Mouse (Mus musculus): ENCODE results near the gene Zfp113. TPM values are rescaled to one million over a fixed set of nuclear protein-coding genes. Genes with fewer than 3 reads are reported as not detected.

Zfp113 gene
- polyA plus RNA-seq, 1 experiment from 2014 or later, result 38.9 TPM

DNA sequence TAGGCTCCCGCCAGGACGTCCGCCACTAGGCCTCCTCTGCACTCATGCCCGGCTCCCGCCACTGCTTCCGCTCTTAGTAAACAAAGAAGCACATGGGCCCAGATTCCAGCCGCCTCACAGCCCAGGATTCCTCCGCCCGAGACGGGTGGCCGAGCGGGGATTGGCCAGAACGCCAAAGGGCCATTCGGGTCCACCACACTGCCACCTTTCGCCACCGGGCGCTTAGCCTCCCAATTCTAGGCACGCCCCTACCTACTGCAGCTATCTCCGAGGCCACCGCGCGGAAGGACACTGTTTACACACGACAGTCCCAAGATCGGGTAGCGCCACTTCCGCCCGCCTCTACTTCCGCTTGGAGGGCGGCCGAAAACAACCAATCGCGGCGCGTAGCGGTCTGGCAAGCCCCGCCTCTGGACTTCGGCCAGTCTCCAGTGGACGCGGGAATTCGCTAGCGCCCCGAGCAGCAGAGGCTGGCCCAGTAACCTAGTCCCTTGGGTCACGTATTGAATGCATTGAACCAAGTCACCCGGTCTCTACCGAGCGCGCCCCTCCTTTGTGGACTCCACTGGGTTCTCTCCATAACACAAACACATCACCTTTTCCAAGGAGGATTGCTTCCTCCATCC lies 15.5 kb upstream of the Zfp113 start:
- peak overlapping the region; percentile 92 for H3K27ac ChIP-seq
- H3K27me3 ChIP-seq, result no peaks in the 10 kb centered on the region
- peaks cover 56% of the 10 kb centered on the region for H3K36me3 ChIP-seq
- peak overlapping the region; percentile 92 for H3K4me2 ChIP-seq
- H3K4me3 ChIP-seq, result peak overlapping the region; percentile 73
- H3K9me3 ChIP-seq, result no peaks in the 10 kb centered on the region
- peak; percentile 91 for ATAC-seq (ENCODE audit: low FRiP score)
- H3K4me1 ChIP-seq (replicated peaks), result peaks cover 51% of the 10 kb centered on the region
- peak overlapping the region; percentile 76 for H3K9ac ChIP-seq
- under 1% methylated on average over 47 of the region's 47 CpGs for WGBS

DNA sequence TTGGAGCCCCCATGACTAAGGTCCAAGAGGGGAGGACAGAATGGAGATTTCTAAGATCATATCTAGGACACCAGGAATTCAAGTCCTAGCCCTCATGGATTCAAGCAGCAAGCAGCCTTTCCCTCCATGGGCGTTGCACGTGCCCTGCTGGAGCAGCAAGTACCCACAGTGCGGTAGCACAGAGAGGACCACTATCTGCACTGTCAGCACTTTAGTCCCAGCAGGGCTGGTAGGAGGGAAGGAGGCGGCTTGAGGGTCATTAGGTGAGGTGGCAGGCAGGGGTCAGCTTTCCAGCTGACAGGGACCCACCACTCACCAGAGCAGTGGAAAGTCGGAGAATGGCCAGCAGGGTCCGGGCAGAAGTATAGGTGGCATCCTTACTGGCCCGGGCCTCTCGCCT lies 10.1 kb upstream of the Zfp113 start:
- H3K4me3 ChIP-seq, result no peak overlapping the region
- H3K4me2 ChIP-seq, result no peak overlapping the region
- peak overlapping the region; percentile 2; the same call in 1 of the 2 replicates for H3K9ac ChIP-seq
- peaks cover 71% of the 10 kb centered on the region for H3K36me3 ChIP-seq
- ATAC-seq (ENCODE audit: low FRiP score), result no peak
- no peaks in the 10 kb centered on the region for H3K9me3 ChIP-seq
- 82% methylated on average over 8 of the region's 8 CpGs for WGBS
- peaks cover 41% of the 10 kb centered on the region for H3K4me1 ChIP-seq (replicated peaks)
- no peaks in the 10 kb centered on the region for H3K27me3 ChIP-seq
- no peak overlapping the region for H3K27ac ChIP-seq

DNA sequence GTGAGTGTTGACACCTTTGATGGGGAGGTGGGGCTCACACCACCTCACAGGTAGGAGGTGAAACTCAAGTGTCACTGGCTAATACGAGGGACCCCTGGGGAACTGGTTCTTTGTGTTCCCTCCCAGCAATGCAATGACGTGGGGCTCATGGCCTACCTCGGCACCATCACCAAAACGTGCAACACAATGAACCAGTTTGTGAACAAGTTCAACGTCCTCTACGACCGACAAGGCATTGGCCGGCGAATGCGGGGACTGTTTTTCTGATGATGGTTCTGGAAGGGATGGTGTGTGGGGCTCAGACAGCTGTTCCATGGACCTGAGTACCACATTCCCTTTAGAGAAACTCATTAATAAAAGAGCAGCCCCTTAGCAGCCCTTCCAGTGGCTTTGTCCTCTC lies 8.1 kb upstream of the Zfp113 start:
- Histone ChIP-seq H3K4me2 (no peak overlapping the region), H3K9ac (no peak overlapping the region), H3K36me3 (peaks cover 63% of the 10 kb centered on the region), H3K9me3 (no peaks in the 10 kb centered on the region), H3K27ac (no peak overlapping the region), H3K27me3 (no peaks in the 10 kb centered on the region), H3K4me1 (replicated peaks) (peaks cover 31% of the 10 kb centered on the region), H3K4me3 (no peak overlapping the region)
- ATAC-seq (ENCODE audit: low FRiP score), result no peak
- 70% methylated on average over 10 of the region's 10 CpGs for WGBS

DNA sequence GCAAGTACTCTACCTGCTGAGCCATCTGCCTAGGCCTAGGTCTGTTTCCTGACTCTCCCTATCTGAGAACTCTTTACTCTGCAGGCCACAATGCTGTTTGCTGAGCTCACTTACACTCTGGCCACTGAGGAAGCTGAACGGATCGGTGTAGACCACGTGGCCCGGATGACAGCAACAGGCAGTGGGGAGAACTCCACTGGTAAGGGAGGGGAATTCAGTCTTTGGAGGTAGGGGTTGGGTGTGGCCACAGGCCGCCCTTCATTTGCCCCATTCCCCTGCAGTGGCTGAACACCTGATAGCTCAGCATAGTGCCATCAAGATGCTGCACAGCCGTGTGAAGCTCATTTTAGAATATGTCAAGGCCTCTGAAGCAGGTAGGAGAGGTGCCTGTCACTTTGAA lies 7.5 kb upstream of the Zfp113 start:
- Histone ChIP-seq H3K36me3 (peaks cover 58% of the 10 kb centered on the region), H3K4me1 (replicated peaks) (peaks cover 31% of the 10 kb centered on the region), H3K4me2 (no peak overlapping the region), H3K27me3 (no peaks in the 10 kb centered on the region), H3K9ac (no peak overlapping the region), H3K4me3 (no peak overlapping the region), H3K27ac (no peak overlapping the region), H3K9me3 (no peaks in the 10 kb centered on the region)
- no peak for ATAC-seq (ENCODE audit: low FRiP score)
- WGBS, result 84% methylated on average over 6 of the region's 6 CpGs

DNA sequence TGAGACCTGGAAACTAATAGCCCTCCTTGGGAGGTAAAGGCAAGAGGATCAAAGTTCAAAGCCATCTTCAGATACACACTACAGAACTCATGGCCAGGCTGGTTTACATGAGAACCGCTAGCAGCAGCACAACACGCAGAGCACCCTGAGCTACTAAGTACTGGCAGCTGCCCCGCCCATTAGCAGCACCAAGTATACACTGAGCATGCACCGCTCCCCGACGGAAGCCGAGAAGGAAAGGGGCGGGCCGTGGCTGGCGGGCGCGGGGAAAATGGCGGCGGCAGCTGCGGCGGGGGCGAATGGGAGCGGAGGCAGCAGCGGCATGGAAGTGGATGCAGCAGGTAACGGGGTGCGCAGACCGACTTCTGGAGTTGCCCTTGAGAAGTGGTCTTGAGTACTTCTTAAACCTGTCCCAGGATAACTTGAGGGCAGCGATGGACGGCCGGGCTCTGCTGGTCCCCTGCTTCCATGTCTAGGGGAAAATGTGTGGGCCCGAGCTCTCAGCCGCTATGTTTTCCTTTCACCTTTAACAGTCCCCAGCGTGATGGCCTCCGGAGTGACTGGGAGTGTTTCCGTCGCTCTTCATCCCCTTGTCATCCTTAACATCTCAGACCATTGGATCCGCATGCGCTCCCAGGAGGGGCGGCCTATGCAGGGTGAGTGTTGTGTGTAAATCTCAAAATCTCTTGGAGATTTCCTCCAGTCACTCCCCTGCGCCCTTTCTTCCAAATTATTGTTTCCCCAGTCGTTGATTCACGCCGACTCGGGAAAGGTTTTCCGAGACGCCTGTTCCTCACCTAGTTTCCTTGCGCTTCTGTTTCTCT lies 5.5 kb upstream of the Zfp113 start, which contains the start of gene Cops6:
TSS of gene Cops6 (plus strand) at position 230 of the 824 bp plus-strand sequence.
- H3K9ac ChIP-seq, result peak within 1 kb of the TSS; percentile 91
- peaks cover 38% of the 10 kb centered on the region for H3K36me3 ChIP-seq
- H3K4me1 ChIP-seq (replicated peaks), result peaks cover 23% of the 10 kb centered on the region
- H3K27ac ChIP-seq, result peak within 1 kb of the TSS; percentile 85
- no peaks in the 10 kb centered on the region for H3K27me3 ChIP-seq
- under 1% methylated on average over 42 of the region's 42 CpGs for WGBS
- H3K4me2 ChIP-seq, result peak within 1 kb of the TSS; percentile 85
- no peaks in the 10 kb centered on the region for H3K9me3 ChIP-seq
- ATAC-seq (ENCODE audit: low FRiP score), result peak; percentile 95
- H3K4me3 ChIP-seq, result peak within 1 kb of the TSS; percentile 82

DNA sequence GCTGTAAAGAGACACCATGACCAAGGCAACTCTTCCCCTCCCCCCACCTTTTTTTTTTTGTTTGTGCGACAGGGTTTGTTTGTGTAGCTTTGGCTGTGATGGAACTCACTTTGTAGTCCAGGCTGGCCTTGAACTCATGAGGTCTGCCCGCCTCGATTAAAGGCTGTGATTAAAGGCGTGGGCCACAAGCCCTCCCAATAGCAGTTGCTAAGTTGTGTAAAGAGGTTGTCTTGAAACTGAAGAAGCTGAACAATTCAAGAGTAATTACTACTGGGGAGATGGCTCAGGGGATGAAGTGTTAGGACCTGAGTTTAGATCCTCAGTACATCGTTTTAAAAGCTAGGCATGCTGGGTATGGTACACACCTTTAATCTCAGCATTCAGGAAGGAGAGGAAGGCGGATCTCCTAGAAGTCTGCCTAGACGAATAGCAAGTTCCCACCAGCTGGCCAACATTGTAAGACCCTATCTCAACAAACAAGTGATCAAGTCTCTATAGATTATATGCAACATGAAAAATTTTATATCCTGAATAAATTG lies 4.7 kb upstream of the Zfp113 start:
- H3K9ac ChIP-seq, result peak overlapping the region; percentile 65
- ATAC-seq (ENCODE audit: low FRiP score), result no peak; the same call in 1 of the 2 replicates
- H3K4me2 ChIP-seq, result peak overlapping the region; percentile 85
- peaks cover 23% of the 10 kb centered on the region for H3K4me1 ChIP-seq (replicated peaks)
- peak overlapping the region; percentile 82 for H3K4me3 ChIP-seq
- no peaks in the 10 kb centered on the region for H3K9me3 ChIP-seq
- peak overlapping the region; percentile 85 for H3K27ac ChIP-seq
- H3K27me3 ChIP-seq, result no peaks in the 10 kb centered on the region
- WGBS, result 68% methylated on average over 7 of the region's 7 CpGs
- H3K36me3 ChIP-seq, result peaks cover 31% of the 10 kb centered on the region

DNA sequence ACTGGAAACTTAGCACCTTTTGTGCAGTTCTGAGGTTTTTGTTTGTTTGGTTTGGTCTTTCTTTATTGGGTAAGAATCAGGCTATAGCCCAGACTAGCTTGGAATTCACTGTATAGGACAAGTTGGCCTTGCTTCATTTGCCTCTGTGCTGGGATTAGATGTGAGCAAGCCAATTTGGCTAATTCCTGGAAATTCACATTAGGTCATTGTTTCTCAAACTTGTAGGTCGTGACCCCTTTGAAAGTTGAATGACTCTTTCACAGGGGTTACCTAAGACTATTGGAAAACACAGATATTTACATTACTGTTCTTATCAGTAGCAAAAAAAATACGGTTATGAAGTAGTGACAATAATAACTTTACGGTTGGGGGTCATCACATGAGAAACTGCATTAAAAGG lies 1.2 kb downstream of the Zfp113 start:
- peak overlapping the region; percentile 75 for H3K4me2 ChIP-seq
- H3K9ac ChIP-seq, result peak overlapping the region; percentile 97
- peak overlapping the region; percentile 99; the same call in 1 of the 2 replicates for H3K27ac ChIP-seq
- no peak for ATAC-seq (ENCODE audit: low FRiP score)
- WGBS, result 94% methylated on average over 3 of the region's 3 CpGs
- H3K4me1 ChIP-seq (replicated peaks), result peaks cover 12% of the 10 kb centered on the region
- H3K36me3 ChIP-seq, result peaks cover 28% of the 10 kb centered on the region
- H3K9me3 ChIP-seq, result no peaks in the 10 kb centered on the region
- H3K27me3 ChIP-seq, result no peaks in the 10 kb centered on the region
- H3K4me3 ChIP-seq, result peak overlapping the region; percentile 80

DNA sequence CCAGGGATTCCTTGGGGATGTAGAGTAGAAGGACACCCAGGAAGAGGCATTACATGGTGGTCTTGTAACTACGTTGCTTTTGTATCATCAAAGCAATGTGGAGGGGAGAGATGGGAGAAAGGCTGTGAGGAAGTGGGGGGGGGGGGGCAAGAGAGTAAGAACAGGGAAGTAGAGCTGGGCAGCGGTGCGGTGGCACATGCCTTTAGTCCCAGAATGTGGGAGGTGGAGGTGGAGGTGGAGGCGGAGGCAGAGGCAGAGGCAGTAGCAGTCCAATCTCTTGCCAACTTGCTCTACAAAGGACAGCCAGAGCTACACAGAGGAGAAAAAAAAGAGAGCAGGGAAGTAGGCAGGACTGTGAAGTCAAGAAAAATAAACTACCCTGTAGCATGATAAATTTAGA lies 17.0 kb downstream of the Zfp113 start:
- no peaks in the 10 kb centered on the region for H3K9me3 ChIP-seq
- H3K27ac ChIP-seq, result no peak overlapping the region
- no peak for ATAC-seq (ENCODE audit: low FRiP score)
- no peaks in the 10 kb centered on the region for H3K27me3 ChIP-seq
- WGBS, result 64% methylated on average over 4 of the region's 4 CpGs
- peaks cover 52% of the 10 kb centered on the region for H3K36me3 ChIP-seq
- no peaks in the 10 kb centered on the region for H3K4me1 ChIP-seq (replicated peaks)
- no peak overlapping the region for H3K4me3 ChIP-seq
- no peak overlapping the region for H3K4me2 ChIP-seq
- no peak overlapping the region for H3K9ac ChIP-seq

DNA sequence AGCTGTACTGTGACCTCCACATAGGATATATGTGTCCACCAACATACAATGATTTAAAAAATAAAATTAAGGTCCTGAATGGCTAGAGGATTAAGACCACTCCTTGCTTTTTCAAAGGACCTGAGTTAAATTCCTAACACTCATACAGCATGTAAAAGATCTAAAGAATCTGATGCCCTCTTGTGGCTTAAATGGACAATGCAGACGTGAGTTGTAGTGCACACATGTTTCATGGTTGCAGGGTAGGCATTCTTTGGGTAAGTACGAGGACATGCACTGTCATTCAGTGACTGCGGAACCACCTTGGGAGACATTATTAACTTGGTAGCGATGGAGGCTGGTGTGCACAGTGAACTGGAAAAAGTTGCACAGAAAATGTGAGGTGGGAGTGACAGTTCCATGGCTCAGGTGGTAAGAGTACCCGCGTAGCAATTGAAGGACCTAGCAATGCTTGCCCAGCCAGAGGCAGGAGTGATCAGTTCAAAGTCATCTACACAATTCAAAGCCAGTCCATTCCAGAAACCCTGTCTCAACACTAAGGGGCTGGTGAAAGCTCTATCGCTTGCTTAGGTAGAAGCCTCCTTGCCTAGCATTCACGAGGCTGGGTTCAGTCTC lies 17.5 kb downstream of the Zfp113 start:
- H3K4me3 ChIP-seq, result no peak overlapping the region
- no peak overlapping the region for H3K27ac ChIP-seq
- peaks cover 52% of the 10 kb centered on the region for H3K36me3 ChIP-seq
- H3K4me1 ChIP-seq (replicated peaks), result no peaks in the 10 kb centered on the region
- no peak overlapping the region for H3K4me2 ChIP-seq
- no peaks in the 10 kb centered on the region for H3K9me3 ChIP-seq
- WGBS, result 63% methylated on average over 8 of the region's 8 CpGs
- no peak overlapping the region for H3K9ac ChIP-seq
- ATAC-seq (ENCODE audit: low FRiP score), result 0 out of 2 replicates have a peak, but pooled peaks have one; percentile 13
- no peaks in the 10 kb centered on the region for H3K27me3 ChIP-seq

DNA sequence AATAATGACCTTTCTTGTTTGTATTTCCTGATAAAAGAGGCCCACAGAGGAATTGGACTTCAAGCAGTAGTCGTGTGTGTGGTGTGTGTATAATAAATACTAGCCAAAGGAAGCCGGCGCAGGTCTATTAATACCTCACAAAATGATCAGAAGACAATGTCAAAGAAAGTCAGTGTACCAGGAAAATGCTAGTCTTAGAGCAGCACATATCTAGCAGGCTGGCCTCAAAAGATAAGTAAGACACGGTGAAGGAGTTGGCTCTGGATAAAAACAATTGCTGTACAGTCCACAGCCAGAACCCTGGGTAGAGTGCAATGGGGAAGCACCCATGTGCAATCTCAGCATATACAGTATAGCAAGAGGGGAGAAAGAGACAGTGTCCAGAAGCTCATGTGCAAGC lies 18.3 kb downstream of the Zfp113 start:
- no peaks in the 10 kb centered on the region for H3K4me1 ChIP-seq (replicated peaks)
- no peaks in the 10 kb centered on the region for H3K9me3 ChIP-seq
- H3K4me3 ChIP-seq, result no peak overlapping the region
- H3K4me2 ChIP-seq, result no peak overlapping the region
- 93% methylated on average over 4 of the region's 4 CpGs for WGBS
- ATAC-seq (ENCODE audit: low FRiP score), result no peak
- H3K36me3 ChIP-seq, result peaks cover 54% of the 10 kb centered on the region
- H3K9ac ChIP-seq, result no peak overlapping the region
- no peaks in the 10 kb centered on the region for H3K27me3 ChIP-seq
- H3K27ac ChIP-seq, result no peak overlapping the region

DNA sequence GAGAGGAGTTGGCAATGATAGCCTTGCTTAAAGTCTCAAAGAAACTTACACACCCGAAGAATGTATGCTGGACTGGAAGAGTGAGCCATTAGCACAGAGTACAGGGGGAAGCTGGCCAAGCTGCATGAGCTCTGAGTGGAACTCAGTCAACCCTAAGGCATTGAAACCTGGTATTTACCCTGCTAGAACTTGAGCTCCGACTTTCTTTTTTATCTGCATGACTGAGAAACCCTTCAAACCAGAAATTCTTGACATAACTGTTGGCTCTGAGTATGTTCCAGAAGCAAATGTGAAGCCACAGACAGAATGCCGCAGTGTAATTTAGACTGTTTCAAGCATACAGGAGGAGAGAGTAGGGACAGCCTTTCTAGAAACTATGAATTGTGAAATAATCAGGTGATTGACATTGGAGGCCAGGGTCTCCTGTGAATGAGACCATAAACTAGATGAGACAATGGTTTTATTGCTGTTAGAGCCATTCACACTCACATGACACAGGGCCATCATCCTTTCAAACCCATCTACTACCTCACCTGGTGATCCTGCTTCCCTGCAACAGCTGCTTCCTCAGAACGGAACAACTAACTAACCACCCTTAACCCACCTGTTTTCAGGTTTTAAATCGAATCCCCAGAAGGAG lies 23.0 kb downstream of the Zfp113 start:
- Histone ChIP-seq H3K36me3 (peaks cover 83% of the 10 kb centered on the region), H3K9me3 (no peaks in the 10 kb centered on the region)
- WGBS, result 95% methylated on average over 5 of the region's 5 CpGs

DNA sequence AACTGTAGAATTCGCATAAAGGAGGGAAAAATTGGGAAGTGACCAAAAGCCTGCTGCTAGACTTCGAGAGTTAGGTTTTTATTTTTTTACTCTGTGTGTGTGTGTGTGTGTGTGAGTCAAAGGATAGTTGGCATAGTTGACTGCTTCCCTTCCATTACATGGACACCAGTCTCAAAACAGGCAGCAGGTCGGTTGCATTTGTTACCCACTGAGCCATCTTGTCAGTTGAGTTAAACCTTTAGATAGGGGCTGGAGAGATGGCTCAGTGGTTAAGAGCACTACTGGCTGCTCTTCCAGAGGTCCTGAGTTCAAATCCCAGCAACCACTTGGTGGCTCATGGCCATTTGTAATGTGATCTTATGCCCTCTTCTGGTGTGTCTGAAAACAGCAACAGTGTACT lies 37.5 kb downstream of the Zfp113 start:
- Histone ChIP-seq H3K27ac (peak overlapping the region; percentile 95; the same call in 1 of the 2 replicates), H3K36me3 (peaks cover 25% of the 10 kb centered on the region), H3K27me3 (no peaks in the 10 kb centered on the region), H3K9ac (peak overlapping the region; percentile 82), H3K4me1 (replicated peaks) (peaks cover 24% of the 10 kb centered on the region), H3K4me2 (peak overlapping the region; percentile 70), H3K9me3 (no peaks in the 10 kb centered on the region), H3K4me3 (peak overlapping the region; percentile 63)
- ATAC-seq (ENCODE audit: low FRiP score), result no peak
- 82% methylated on average over 3 of the region's 3 CpGs for WGBS

More for the DNA sequence above, 23.0 kb downstream of the Zfp113 start:
- no peaks in the 10 kb centered on the region for H3K4me1 ChIP-seq (replicated peaks)
- no peaks in the 10 kb centered on the region for H3K27me3 ChIP-seq
- no peak overlapping the region for H3K4me2 ChIP-seq
- ATAC-seq (ENCODE audit: low FRiP score), result no peak
- H3K4me3 ChIP-seq, result no peak overlapping the region
- no peak overlapping the region for H3K9ac ChIP-seq
- no peak overlapping the region for H3K27ac ChIP-seq

Data from hindbrain, embryonic 13.5 days (tissue).